Mouse (Mus musculus) spleen, embryonic (tissue): ENCODE data around the gene Grb2.

ENCODE experiments used
- CTCF ChIA-PET: fragments of 350-600 bp; sonication (Branson Sonifier 250); formaldehyde crosslinking; loops from one replicate; lab custom pipeline; 2022; lab: Charles Lee

Gene Grb2

DNA sequence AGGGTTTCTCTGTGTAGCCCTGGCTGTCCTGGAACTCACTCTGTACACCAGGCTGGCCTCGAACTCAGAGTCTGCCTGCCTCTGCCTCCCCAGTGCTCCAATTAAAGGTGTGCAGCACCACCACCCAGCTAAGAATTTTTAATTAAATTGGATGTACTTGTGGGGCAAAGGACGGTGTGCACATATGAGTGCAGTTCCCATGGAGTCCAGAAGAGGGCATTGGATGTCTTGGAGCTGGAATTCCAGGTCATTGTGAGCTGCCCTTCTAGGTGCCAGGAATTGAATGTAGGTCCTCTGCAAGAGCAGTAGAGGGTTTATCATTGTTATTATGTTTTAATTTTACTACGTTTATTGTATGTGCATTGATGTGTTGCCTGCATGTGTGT, 76.9 kb downstream of the Grb2 start:
- CTCF ChIA-PET, result interaction anchor here (0.9 to 1.7 kb wide), 4 partner anchors 9 to 87 kb away, joined by 3 to 7 read pairs (median 4); partner anchors contain the start of gene Mif4gd

DNA sequence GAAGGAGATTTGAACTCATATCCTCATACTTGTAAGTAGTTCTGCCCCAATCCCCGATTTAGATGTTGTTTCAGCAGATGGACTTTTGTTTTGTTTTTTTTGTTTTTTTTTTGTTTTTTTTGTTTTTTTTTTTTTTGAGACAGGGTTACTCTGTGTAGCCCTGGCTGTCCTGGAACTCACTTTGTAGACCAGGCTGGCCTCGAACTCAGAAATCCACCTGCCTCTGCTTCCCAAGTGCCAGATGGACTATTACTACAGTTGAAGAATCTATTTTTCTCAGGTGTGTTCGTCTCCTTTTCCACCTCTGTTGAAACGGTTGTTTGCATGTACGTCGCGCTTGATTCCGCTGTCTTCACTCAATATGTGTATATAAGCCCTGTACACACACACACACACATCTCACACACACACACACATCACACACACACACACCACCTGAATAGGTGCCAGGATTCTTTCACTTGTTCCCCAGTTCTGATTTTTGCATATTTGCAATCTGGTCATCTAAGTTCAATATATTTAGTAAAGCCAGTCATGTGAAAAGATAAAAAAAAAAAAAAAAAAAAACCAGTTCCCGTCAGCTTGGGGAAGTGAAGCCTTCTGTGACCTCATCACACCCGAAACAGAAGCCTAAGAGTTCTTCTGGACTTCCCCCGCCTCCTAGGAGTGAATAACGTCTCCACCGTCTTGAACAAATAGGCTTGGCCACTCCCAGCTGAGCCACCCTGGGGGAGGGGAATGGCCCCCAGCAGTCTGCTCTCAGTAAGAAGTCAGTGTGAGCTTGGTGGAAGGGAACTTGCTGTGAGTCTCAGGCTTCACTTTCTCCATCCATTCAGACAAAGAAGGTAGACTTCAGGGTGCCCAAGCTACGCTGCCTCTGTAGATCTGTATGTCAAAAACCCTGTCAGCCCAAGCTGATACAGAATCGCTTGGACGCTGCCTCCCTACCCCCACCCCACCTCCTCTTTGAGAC, 77.6 kb downstream of the Grb2 start:
- CTCF ChIA-PET, result interaction anchor here (0.6 to 1.7 kb wide), 6 partner anchors 10 to 150 kb away, joined by 3 to 7 read pairs (median 4); partner anchors contain the start of gene Mif4gd

DNA sequence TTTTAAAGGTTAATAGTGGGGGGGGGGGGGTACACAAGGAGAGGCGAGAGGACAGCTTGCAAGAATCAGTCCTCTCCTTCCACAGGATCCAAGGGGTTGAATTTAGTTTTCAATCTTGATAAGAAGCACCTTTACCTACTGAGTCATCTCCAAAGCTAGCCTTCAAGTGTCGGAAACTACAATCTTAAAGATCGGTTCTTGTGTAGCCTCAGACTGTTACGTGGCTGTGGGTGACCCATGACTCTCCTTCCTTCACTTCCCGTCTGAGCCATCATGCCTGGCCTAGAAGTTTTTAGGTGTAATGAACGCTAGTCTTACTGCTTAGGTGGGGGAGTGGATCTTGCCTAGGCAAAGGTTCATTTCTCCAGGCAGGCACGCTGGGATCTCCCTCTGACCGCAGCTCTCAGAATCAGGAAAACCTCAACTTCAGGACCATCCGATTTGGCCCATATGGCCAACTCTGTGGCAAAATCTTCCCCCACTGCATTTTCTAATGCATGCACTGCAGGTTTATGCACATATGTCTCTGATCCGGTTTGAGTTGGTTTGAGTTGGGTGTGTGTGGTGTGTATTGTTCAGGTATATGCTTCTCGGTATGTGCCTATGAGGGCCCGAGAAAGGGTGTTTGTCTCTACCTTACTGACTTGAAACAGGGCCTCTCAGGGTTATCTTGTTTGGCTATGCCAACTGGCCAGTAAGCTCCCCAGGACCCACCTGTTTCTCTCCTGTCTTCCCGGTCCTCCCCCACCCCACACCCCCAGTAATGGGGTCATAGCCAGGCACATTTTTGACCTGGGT, 78.5 kb downstream of the Grb2 start:
- CTCF ChIA-PET, result interaction anchor here (0.6 to 1.4 kb wide), 5 partner anchors 11 to 149 kb away, joined by 3 to 7 read pairs (median 3); partner anchors contain the start of gene Grb2

DNA sequence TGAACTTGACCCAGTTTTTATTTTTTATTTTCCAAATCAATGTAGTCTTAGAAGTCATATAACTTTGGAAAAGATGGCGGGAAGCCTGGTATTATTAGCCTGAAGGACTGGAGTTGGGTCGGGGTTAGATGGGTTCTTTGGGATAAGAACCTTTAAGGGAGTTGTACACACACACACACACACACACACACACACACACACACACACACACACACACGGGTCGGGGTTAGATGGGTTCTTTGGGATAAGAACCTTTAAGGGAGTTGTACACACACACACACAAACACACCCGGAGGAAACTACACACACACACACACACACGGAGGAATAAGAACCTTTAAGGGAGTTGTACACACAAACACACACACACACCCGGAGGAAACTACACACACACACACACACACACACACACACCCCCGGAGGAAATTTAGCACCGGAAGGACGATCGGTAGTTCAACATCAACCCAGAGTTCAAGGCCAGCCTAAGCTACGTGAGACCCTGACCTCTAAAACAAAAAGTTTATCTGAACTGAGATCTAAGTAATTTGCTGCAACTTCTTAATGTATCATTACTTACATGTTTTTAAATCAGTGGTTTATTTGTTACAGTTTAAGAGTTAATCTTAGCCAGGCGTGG, 79.8 kb downstream of the Grb2 start:
- CTCF ChIA-PET, result interaction anchor here (0.9 to 1.4 kb wide), 2 partner anchors 48 to 79 kb away, joined by 3 read pairs; partner anchors contain the start of gene Grb2

DNA sequence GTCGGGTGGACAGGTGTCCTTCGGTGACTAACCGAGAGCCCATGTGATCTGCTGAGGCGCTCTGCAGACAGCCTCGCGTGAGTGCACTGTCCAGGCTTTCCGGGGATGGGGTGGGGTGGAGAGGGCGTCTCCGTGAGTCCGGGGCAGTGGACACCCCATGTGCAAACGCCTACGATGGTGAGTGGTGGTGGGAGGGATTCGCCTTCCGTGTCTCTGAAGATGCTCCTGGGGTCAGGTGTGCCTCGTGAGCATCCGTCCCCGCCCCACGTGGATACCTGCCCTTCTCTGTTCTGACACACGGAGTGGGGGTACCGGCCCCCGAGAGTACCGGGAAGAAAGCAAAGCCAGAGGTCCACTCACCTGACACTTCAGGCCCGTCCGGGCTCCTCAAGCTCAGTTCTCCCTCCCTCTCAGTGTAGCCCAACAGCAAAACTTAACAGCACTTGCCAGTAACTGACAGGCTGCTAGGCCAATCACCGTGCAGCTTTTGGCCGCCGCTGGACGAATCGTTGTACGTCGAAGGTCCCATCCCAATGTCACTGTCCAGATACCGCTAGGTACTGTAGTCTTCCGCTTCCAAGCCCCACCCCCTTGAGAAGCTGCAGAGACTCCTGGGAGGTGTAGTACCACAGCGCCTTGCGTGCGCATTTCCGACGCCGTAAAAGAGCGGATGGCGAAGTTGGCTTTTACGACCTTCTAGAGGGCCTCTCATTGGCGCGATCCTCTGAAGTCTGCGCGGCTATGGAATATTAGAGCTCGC, 80.5 kb downstream of the Grb2 start, which contains the start of gene Slc25a19:
Slc25a19 (minus strand) TSS at position 591 of the 760 bp plus-strand sequence.
- CTCF ChIA-PET, result interaction anchor here (0.8 to 0.9 kb wide), 2 partner anchors 48 to 87 kb away, joined by 3 read pairs; no protein-coding TSS in a partner anchor

DNA sequence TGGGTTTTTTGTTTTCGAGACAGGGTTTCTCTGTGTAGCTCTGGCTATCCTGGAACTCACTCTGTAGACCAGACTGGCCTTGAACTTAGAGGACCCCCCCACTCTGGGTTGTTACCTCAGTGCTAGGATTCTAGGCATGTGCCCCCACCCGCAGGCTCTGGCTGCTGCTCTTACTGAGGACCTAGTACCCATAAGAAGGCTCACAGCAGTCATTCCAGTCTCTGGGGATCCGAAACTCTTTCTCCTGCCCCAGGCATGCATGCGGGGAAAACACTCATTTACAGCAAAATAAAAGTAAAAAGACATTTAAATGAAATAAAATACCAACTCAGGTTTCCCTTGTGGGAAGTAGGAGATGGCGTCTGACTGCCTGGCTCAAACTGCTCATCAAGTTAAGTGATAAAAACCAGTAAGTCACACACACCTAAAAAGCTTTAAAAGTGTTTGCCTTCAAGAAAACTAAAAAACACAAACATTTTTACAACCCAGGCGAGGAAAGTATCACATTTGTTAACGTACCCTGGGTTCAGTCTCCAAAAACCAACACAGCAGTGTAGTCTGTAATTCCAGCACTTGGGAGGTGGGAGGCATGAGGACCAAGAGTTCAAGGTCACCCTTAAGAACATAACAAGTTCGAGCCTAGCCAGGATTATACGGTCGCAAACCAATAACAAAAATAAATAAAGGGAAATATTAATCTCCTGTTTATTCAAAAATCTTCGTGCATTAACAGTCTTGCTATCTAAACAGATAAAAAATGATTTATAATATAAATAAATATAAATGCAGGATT, 81.4 kb downstream of the Grb2 start:
- CTCF ChIA-PET, result interaction anchor here (0.8 kb wide), 1 partner anchor 87 kb away, joined by 3 read pairs; no protein-coding TSS in a partner anchor

DNA sequence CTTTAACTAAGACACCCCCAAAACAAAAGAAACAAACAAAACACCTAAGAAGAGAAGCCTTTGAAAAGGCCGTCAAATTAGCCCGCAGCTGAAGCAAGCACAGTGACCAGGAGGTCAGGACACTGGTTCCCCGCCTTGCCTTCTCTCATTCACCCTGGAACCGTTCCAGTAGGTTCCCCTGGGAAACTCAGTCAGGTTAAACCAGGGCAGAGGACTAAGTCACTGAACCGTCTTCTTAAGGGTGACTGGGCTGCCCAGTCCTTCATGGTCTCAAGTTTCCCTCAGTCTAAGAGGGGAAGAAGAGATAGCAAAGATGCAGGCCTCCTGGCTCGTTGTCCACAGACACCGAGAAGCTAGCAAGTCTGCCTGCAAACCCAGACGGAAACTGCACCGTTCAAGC, 82.5 kb downstream of the Grb2 start:
- CTCF ChIA-PET, result no interaction called here

DNA sequence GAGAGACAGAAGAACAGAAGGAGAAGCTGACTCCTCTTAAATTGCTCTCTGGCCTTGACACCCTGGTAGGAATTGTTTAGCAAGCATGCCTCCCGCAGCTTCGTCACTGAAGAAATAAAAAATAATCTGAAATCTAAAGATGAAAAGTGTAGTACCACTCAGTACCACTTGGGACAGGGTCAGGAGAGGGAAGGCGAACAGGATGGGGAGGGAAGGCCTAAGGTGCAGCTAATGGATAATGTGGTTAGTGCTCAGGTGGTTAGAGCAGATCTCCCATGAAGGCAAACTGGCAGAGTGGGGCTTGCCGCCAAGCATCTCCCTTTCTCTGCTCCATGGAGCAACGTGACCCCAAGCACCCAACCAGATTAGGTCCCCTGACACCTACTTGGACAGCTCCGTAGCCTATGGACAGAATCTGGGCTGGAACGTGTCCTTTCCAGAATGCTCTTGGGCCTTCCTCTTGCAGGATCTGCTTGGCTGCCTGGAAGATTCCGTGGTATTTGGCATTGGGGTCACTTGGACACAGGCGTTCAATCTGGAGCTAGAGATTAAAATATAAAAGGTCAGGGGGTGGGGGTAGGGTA, 84.8 kb downstream of the Grb2 start:
- CTCF ChIA-PET, result no interaction called here

DNA sequence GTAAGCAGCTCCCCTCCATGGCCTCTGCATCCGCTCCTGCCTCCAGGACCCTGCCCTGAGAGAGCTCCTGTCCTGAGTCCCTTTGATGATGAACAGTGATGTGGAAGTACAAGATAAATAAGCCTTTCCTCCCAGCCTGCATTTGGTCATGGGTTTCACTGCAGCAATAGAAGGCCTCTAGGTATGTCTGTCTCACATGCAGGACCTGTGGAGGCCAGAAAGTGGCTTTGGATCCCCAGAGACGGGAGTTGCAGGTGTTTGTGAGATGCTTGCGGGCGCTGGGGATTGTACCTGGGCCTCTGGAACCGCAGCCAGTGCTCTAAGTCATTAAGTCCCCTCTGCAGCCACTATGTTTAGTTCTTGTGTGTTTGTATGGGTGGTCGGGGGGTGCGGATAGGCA, 88.4 kb downstream of the Grb2 start:
- CTCF ChIA-PET, result no interaction called here

DNA sequence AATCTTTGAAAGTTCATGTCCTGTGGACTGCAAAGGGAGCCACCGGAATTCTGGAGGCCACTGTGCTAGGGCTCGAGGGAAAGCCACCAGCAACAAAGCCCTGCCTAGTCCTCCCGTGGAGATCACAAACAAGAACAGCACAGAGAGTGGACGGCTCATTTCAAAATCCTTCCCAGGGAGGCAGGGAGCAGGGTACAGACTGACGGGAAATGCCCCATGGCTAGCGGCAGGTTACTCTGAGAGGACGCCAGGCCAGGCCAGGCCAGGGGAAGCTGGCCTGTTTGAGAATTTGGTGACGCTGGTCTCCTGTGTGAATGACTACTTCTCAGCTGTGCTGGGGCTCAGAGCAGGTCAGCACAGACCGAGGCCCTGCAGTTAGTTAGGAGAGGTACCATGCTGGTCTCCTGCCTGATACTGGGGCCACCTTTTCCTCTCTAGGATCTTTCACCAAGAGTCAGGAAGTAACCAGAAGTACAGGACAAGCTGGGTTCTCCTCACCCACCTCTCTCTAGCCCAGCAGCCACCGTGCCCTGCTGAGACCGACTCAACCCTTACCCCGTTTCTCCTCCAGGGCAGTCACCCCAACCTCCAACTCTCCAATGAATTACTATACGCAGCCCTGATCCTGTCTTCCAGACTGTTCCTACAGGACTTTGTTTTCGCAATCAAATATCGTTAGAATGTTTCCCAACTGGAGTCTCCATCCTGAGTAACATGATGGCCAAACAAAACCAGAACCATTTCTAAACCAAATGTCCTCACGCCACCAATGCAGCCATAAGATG, 89.5 kb downstream of the Grb2 start:
- CTCF ChIA-PET, result no interaction called here

DNA sequence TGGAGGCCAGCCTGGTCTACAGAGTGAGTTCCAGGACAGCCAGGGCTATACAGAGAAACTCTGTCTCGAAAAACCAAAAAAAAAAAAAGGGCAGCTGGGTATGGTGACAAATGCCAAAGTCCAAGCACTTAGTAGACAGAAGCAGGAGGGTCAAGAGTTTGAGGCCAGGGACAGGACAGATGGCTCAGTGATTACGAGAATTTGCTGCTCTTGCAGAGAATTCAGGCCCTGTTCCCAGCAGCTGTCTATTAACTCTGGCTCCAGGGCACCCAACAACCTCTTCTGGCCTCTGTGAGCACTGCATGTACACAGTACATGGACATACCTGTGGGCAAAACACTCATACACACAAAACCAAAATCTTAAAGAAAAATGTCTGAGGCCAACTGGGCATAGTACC, 90.4 kb downstream of the Grb2 start:
- CTCF ChIA-PET, result no interaction called here

DNA sequence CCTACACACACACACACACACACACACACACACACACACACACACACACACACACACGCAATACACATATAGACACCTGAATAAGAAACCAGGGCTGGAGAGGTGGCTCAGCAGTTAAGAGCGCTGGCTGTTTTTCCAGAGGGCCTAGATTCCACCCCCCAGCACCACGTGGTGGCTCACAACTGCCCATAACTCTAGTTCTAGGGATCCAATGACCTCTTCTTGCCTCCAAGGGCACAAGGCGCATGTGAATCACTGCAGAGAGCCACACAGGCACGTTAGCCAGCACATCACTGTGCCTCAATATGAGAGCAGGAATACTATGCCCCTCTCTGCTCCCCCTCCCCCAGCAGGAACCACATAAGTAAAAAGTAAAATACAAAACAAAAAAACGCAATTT, 91.5 kb downstream of the Grb2 start:
- CTCF ChIA-PET, result no interaction called here

DNA sequence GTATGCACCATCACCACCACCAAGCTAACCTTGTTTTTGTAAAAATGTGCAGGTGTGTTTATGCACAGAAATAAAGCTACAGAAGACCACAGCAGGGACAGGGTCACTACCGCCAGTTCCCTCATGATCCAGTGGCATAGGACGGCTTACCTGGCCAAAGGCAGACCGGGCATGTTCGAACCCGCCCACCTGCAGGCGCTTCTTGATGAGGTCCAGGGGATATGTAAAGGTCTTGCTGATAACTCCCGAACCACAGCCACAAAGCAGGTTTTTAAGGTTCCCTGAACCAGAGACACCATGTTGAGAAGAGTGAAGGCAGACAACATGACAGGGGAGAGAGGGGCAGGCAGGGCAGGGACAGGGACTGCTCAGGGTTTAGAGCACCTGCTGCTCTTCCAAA, 92.0 kb downstream of the Grb2 start:
- CTCF ChIA-PET, result no interaction called here

DNA sequence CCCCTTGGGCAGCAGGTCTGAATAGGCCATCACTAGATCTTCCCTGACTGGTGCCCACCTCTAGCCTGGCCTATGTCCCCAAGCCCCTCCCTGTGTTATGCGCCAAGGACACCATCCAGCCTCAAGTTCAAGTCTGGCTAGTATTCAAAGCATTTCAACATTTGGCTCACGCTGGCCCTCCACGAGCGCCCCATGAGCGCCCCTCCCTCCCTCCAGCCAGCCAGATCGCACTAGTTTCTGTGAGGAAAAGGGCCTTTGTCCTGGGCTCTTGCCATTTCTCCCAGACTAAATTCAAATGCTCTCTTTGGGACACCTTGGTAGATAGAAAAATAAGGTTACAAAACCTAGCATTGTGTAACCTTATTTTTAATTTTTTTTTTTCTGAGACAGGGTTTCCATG, 92.5 kb downstream of the Grb2 start:
- CTCF ChIA-PET, result no interaction called here

DNA sequence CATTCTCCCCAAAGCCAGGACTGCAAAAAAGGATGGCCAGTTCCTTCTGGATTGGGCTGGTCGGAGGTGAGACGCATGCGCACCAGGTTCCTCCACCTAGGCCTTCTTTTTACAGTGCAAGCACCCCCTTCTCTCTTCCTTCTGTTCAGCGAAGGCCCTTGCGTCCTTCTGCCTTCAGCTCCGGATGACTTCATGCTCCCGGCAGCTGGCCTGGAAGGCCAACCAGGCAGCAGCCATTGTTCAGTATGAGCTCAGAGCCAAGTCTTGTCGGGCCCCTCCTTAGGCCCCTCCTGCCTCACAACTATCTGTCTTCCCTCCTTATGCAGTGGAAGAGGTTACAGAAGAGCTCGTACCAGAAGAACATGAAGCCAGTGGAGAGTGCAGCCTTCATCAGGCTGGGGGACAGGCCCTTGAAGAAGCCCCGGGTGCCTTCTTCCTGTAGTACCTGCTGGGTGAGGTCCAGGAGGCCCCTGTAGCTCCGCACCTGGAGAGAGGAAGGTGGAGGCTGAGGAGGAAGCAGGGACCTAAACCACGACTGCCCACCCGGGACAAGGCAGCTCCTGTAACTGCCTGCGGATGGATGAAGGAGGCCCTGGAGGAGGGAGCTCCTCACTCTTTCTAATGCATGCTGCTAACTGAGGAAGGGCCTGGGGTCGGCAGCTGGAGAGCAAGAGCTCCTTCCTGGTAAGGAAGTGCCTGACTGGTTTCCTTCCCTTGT, 93.1 kb downstream of the Grb2 start:
- CTCF ChIA-PET, result no interaction called here

DNA sequence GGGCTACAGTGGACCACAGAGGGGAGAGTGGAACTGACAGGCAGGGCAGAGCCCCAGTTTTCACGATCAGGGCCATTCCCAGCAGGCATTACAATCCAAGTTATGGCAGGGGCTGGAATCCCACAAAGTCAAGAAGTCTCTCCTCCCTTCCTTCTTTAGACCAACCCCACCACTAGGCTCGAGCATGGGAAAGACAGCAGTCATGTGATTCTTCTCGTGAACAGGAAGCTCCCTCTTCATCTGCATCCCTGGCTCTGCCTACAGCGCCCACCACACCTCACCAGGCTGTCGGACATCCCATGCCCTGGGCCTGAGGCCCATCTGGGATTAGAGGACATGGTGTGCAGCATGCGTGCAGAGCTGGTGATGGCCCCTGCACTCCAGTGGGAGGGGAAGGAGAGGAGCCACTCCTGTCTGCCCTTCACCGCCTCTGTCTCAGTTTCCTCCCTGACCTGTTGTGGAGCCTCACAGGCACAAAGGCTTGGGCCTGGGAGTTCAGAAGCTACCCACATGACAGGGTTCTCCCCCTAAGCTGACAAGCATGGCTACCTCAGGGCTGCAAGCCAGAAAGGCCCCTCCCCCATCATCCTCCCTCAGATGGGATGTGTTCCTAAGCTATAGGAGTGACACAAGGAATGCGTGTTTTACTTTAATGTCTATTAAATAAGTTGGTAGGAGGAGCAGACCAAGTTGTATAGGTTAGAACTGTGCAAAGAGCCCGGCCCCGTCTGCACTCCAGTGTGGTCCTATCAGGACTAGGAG, 93.9 kb downstream of the Grb2 start:
- CTCF ChIA-PET, result interaction anchor here (0.8 kb wide), 1 partner anchor 27 kb away, joined by 3 read pairs; no protein-coding TSS in a partner anchor
